Mouse (Mus musculus) thymus, adult 2 months (tissue): Measurements from ENCODE around the gene Ch25h. TPM values are rescaled to one million over a fixed set of nuclear protein-coding genes. Genes with fewer than 3 reads are reported as not detected.
A peak's percentile ranks its signal among the peaks of the same experiment; 100 is the strongest.

Experiments
- DNase-seq: peaks from one replicate; pipeline ENCODE4 v3.0.0; 2021
- H3K27ac ChIP-seq: fragments of 200-500 bp; 2 replicates; pipeline ENCODE4 v1.5.1; 2012; ENCODE audit warnings: low read length, control low read depth; ENCODE audit not compliant: control insufficient read depth, insufficient read depth
- H3K27me3 ChIP-seq: fragments of 200-500 bp; 2 replicates; pipeline ENCODE4 v1.6.1; 2012; ENCODE audit warnings: mild to moderate bottlenecking, low read length, moderate library complexity, mixed read lengths; ENCODE audit not compliant: control insufficient read depth, insufficient read depth
- H3K36me3 ChIP-seq: fragments of 200-500 bp; 2 replicates; pipeline ENCODE4 v1.6.1; 2012; ENCODE audit warnings: mild to moderate bottlenecking, low read length, moderate library complexity; ENCODE audit not compliant: control insufficient read depth, insufficient read depth
- H3K4me1 ChIP-seq: fragments of 200-500 bp; replicated peaks from 2 replicates; pipeline ENCODE4 v1.6.1; 2012; ENCODE audit warnings: low read length; ENCODE audit not compliant: control insufficient read depth, insufficient read depth
- H3K4me3 ChIP-seq: fragments of 200-500 bp; 2 replicates; pipeline ENCODE4 v1.5.1; 2012; ENCODE audit warnings: mild to moderate bottlenecking, low read length, control low read depth, moderate library complexity; ENCODE audit not compliant: control insufficient read depth, insufficient read depth
- CTCF ChIP-seq: fragments of 200-500 bp; IDR thresholded peaks from 2 replicates; pipeline ENCODE4 v1.5.1; 2012; ENCODE audit warnings: mild to moderate bottlenecking, control low read depth, low read length, moderate library complexity, borderline replicate concordance; ENCODE audit not compliant: control insufficient read depth, poor library complexity, insufficient read depth; ENCODE audit errors: extremely low read depth
- POLR2A ChIP-seq: fragments of 200-500 bp; IDR thresholded peaks from 2 replicates; pipeline ENCODE4 v1.6.1; 2012; ENCODE audit warnings: mild to moderate bottlenecking, low read length, control low read depth, moderate library complexity; ENCODE audit not compliant: control insufficient read depth, poor library complexity, insufficient read depth; ENCODE audit errors: extremely low read depth
- WGBS: fragments of 180-500 bp; shearing (Covaris S2); methylation state at CpG from one replicate; pipeline ENCODE4 v1.1.7; 2018; 5-methylcytosine and 5-hydroxymethylcytosine counted together
- polyA plus RNA-seq: library from polyadenylated mRNA; depleted of rRNA; stranded (reverse); fragments of >200 nt; gene quantifications from 2 replicates; pipeline ENCODE4 v1.2.3, GENCODE M21; 2012

The Ch25h gene
- polyA plus RNA-seq, 1 experiment = 13.6 TPM

DNA sequence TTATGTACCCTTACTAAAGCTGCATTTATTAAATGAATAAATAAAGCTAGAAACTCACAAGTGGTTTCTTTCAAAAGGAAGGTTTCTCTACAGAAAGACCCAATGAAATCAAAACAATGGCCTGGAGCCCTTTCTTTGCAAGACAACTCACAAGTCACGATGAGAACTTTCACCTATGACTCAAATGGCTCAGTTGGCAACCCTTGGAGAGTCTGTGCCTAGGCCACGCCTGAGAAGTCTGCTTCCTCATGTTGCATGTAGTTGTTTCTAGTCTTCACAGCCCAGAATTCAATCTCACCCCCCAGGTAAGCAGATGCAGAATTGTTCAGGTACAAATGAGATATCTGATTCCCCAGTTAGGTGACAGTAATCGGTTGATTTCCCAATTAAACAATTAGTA lies 44.7 kb upstream of the Ch25h start:
- H3K4me1 ChIP-seq = peaks cover 29% of the 10 kb centered on the region
- WGBS = 92% methylated on average over 3 of the region's 3 CpGs
- no peaks in the 10 kb centered on the region for H3K27me3 ChIP-seq
- DNase-seq = no peak
- H3K36me3 ChIP-seq = peaks cover 72% of the 10 kb centered on the region
- H3K27ac ChIP-seq = no peak overlapping the region
- no peak overlapping the region for H3K4me3 ChIP-seq
- TF ChIP-seq POLR2A (no peak), CTCF (no peak)

DNA sequence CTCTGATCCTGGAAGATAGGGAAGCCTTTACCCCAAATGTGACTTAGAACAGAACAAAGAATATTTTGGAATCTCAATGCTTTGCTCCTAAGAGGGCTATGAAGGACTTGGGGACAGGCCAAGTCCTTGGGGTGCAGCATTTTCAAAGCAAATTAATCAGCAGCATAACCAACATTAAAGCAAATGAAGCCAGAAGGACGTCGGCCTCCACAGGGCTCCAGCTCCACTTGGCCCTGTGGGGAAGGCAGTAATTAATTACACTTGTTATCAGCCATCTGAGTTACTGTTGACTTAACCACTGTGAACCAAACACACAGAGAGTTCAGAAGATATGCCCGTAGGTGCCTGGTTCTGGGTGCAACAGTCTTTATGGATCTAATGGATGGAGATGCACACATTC lies 43.8 kb upstream of the Ch25h start:
- H3K27ac ChIP-seq = no peak overlapping the region
- TF ChIP-seq CTCF (no peak), POLR2A (no peak)
- peaks cover 64% of the 10 kb centered on the region for H3K36me3 ChIP-seq
- H3K4me1 ChIP-seq = peaks cover 34% of the 10 kb centered on the region
- 94% methylated on average over 3 of the region's 3 CpGs for WGBS
- no peak for DNase-seq
- no peaks in the 10 kb centered on the region for H3K27me3 ChIP-seq
- H3K4me3 ChIP-seq = no peak overlapping the region

DNA sequence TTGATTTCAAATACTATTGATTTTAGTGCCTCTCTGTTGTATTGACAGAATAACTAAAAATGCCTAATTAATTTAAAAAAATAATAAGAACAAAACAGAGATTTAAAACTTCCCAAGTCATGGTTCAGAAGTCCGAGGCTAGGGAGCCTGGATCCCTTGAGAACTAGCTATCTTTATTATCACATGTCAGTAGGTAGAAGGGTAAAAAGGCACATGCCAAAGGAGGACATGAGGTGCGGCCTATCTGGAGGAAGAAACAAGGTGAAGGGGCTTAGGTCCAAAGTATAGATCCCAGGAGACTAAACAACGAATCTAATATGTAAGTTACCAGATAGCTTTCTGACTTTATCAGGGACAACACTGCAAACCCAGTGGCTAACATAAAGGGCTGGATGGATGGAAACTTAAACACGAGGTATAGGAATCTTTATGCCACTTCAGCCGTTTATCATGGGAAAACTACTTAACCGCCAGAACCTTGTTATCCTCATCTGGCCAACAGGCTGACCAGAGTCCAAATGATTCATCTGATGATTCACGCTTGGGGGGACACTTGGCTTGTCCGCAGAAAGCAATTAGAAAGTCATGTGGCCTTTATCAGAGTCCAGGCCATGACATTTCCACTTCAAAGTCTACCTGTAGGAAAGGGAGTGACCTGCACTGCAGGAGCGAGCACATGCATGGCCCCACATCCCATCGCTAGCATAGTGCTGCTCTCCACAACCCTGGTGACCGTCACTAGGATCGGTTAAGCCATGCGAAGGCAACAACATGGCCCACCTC lies 43.0 kb upstream of the Ch25h start:
- Histone ChIP-seq H3K4me3 (no peak overlapping the region), H3K4me1 (peaks cover 32% of the 10 kb centered on the region), H3K27me3 (no peaks in the 10 kb centered on the region), H3K36me3 (peaks cover 56% of the 10 kb centered on the region), H3K27ac (no peak overlapping the region)
- TF ChIP-seq CTCF (no peak), POLR2A (no peak)
- whole genome bisulfite sequencing = 98% methylated on average over 13 of the region's 13 CpGs
- no peak for DNase-seq

DNA sequence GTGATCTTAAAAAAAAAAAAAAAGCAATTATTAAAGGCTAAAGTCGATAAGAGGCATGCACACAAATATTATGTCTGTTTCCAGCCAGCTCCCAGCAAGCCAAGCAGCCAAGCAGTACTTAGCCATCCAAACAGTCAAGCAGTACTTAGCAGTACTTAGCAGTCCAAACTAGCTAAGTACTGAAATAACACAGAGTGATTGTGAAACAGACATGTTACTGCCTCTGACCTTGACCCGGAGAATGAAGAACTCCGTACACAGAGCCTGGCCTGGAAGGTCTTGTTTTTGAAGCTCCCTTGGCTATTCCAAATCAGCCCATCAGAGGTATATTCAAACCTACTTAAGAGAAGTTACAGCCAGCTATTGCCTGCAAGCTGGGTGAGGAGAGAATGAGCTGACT lies 42.2 kb upstream of the Ch25h start:
- no peaks in the 10 kb centered on the region for H3K27me3 ChIP-seq
- peaks cover 32% of the 10 kb centered on the region for H3K4me1 ChIP-seq
- TF ChIP-seq CTCF (no peak), POLR2A (no peak)
- H3K36me3 ChIP-seq = peaks cover 55% of the 10 kb centered on the region
- no peak overlapping the region for H3K4me3 ChIP-seq
- 97% methylated on average over 3 of the region's 3 CpGs for WGBS
- no peak for DNase-seq
- no peak overlapping the region for H3K27ac ChIP-seq

DNA sequence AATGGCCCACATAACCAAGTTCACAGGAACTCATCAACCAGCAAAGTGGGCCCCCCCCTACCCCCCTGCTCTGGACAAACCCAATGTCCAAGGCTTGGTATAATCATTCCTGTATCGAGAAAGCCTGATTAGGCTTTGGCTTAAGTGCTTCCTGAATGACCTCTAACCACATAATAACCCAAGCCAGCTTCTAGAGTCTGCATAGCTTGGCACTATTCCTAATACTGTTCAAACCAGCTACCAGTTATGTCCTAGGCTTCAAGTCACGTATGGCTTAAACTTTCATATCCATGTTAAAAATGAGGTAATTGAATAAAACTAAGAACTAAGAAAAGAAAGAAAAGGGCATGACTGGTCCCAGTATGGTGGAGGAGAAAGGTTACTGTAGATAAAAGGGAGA lies 41.4 kb upstream of the Ch25h start:
- Histone ChIP-seq H3K27me3 (no peaks in the 10 kb centered on the region), H3K4me1 (peaks cover 33% of the 10 kb centered on the region), H3K36me3 (peaks cover 48% of the 10 kb centered on the region), H3K27ac (peak overlapping the region; percentile 25; the same call in 1 of the 2 replicates), H3K4me3 (no peak overlapping the region)
- no peak for DNase-seq
- TF ChIP-seq POLR2A (no peak), CTCF (no peak)
- WGBS = 95% methylated on average over 2 of the region's 2 CpGs

DNA sequence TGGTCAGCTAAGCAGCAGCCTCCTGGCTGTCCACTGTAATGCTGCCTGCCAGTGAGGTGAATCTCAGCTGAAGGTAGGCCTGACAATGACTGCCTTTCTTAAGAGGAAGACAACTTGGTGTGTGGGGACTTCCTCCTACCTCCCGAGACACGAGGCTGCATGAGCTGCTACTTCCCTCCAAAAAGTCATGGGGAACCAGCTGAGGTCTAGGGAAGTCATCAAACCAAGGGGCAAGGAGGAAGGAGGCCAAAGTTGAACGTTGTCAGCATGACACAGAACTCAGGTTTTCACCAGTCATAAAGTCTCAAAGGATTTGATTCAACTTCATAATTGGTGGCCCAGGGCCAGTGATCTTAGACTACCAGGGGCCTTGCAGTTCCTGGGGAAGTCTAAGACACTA lies 40.7 kb upstream of the Ch25h start:
- peak; percentile 27 for DNase-seq
- H3K36me3 ChIP-seq = peaks cover 41% of the 10 kb centered on the region
- peak overlapping the region; percentile 43 for H3K27ac ChIP-seq
- no peak overlapping the region for H3K4me3 ChIP-seq
- peaks cover 32% of the 10 kb centered on the region for H3K4me1 ChIP-seq
- no peaks in the 10 kb centered on the region for H3K27me3 ChIP-seq
- TF ChIP-seq POLR2A = no peak
- TF ChIP-seq CTCF = no peak
- WGBS = 21% methylated on average over 3 of the region's 3 CpGs

DNA sequence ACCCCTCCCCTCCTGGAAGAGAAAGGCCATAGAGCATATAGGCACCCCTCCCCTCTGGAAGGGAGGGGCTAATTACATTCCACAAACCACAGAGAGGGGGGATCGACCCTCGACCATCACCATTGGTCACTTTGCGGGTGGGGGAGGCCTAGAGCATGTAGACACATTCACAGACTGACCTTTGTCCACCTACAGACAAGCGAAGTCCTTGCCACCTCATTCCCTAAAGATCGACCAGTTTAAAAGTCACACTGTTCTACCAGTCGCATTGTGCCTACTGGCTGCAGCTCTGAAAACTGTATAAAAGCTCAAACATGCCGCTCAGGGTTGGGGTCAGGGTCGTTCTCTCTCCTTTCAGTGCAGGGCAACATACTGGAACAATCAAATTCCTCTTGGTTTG lies 36.6 kb upstream of the Ch25h start:
- peaks cover 34% of the 10 kb centered on the region for H3K4me1 ChIP-seq
- H3K27me3 ChIP-seq = no peaks in the 10 kb centered on the region
- 74% methylated on average over 8 of the region's 8 CpGs for WGBS
- peaks cover 35% of the 10 kb centered on the region for H3K36me3 ChIP-seq
- peak; percentile 28 for DNase-seq
- peak overlapping the region; percentile 99 for H3K27ac ChIP-seq
- H3K4me3 ChIP-seq = no peak overlapping the region
- TF ChIP-seq CTCF (no peak), POLR2A (no peak)
